Mouse (Mus musculus) left cerebral cortex, adult 9 months (tissue): ENCODE results near the gene Tfb1m.

Source experiments
- DNase-seq, 2 experiments: peaks; one replicate each; pipeline ENCODE4 v3.0.0; 2022; ENCODE audit warnings: low spot score in 2 of 2

Tfb1m gene

GRCm38 (mm10) chr17:3514316-3514715, 43.3 kb downstream of the Tfb1m start:
- DNase-seq = no peak

DNA sequence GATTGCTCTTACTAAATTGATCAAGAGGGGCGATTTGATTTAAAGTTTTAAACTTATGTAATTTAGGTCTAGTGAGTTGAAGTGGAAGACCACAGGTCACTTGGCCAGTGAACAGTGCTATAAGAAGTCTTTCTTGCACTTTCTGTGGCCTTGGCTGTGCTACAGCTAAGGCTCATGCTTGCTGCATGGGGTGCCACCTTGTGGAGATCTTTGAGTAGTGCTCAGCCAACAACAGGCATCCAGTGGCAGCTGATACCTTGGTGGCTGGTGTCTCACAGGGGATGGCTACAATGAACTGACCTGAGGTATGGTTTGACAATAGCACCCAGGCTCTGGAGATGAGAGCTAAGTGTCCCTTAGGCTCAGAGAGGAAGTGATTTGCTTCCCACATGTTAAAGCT, 47.7 kb downstream of the Tfb1m start:
- peak in 1 of 2 experiments; percentile 79 for DNase-seq

- no peak for DNase-seq
These were observed 51.1 kb downstream of the Tfb1m start for GRCm38 (mm10) chr17:3506508-3506907.

DNA sequence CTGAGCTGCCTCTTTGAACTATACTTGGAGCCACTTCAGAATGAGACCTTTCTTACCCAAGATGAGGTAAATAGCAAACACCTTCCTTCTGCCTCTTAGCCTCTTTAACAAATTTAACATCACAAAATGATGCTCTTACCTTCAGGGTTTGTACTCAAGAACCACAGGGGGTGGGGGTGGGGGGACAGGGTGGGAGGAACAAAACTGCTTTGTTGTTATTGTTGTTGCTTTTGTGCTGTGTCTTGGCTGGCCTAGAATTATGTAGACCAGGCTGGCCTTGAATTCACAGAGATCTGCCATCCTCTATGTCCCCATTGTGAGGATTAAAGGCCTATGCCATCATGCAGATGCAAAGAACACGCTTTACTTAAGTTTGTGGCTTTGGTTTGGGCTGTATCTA, 51.9 kb downstream of the Tfb1m start:
- DNase-seq = no peak

DNA sequence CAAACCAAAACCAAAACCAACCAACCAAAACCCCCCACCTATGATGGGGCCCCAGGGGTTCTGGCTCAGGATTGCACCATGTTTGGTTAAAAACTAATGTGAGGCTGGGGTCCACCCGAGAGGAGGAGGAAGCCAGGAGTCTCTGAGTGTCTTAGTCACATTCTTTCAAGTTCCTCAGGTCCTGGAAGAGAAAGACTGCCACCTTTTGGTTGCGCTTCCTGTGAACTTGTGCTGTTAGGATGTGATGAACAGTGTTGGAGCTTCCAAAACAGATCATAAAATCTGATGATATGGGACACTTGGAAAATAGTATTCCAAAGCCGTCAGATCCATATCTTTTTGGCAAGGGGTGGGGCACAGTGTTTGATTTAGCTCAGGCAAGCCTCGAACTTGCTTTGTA, 56.6 kb downstream of the Tfb1m start:
- no peak for DNase-seq

- peak in 1 of 2 experiments; percentile 44 for DNase-seq
These were observed 57.5 kb downstream of the Tfb1m start for GRCm38 (mm10) chr17:3500076-3500475.

- no peak for DNase-seq
These were observed 58.1 kb downstream of the Tfb1m start for GRCm38 (mm10) chr17:3499468-3499867.

- DNase-seq = peak in 1 of 2 experiments; percentile 54
These were observed 59.0 kb downstream of the Tfb1m start for GRCm38 (mm10) chr17:3498580-3498979.

- peak in 1 of 2 experiments; percentile 52 for DNase-seq
These were observed 59.5 kb downstream of the Tfb1m start for GRCm38 (mm10) chr17:3498086-3498485.

GRCm38 (mm10) chr17:3496080-3496479, 61.5 kb downstream of the Tfb1m start:
- DNase-seq = no peak

DNA sequence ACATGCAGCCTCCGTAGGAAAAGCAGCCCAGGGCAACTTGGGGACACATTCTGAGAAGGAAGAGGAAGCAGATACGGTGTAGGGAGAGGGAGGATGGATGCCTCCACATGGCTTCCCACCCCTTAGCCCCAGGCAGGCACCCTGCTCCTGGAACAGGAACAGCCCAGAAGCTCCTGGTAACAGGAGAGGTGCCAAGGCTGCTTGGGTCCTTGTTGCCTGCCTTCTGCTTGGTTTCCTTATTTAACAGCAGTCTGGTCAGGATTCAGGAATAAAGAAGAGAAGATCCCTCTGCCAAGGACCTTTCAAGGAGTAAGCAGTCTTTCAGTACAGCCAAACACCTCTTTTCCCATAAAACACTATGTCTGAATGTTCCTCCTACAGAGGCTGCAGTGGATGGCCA, 62.0 kb downstream of the Tfb1m start:
- DNase-seq = peak; percentile 53 to 70

- DNase-seq = no peak
These were observed 65.9 kb downstream of the Tfb1m start for GRCm38 (mm10) chr17:3491667-3492066.

- no peak for DNase-seq
These were observed 66.5 kb downstream of the Tfb1m start for GRCm38 (mm10) chr17:3491065-3491464.

DNA sequence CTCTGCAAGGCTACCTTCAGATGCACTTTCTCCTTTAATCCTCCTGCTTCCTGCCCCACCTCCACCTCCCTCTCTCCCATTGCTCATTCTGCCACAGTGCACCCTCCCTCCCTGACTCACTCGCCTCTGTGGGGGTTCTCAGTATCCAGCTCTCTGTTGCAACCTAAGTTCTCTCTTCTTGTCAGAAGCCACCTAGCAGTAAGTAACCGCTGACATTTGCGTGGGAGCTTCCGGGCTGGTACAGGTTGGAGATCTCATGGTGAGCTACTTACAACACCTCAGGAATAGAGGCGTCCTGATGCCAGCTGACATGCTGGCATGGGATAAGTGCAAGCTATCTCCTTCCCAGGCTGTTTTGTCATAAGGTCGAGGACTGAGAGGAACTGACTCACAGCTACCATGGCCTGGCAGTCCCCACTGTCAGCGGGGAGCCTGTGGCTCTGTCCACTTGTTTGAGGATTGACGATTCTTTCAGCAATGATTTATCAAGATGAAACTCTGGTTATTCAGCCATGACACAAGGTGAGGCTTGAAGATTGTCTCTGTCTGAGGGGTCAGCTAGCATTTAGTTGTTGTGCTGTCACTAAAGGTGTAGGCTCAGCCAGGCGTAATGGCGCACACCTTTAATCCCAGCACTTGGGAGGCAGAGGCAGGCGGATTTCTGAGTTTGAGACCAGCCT, 67.2 kb downstream of the Tfb1m start:
- peak in 1 of 2 experiments; percentile 63 for DNase-seq

DNA sequence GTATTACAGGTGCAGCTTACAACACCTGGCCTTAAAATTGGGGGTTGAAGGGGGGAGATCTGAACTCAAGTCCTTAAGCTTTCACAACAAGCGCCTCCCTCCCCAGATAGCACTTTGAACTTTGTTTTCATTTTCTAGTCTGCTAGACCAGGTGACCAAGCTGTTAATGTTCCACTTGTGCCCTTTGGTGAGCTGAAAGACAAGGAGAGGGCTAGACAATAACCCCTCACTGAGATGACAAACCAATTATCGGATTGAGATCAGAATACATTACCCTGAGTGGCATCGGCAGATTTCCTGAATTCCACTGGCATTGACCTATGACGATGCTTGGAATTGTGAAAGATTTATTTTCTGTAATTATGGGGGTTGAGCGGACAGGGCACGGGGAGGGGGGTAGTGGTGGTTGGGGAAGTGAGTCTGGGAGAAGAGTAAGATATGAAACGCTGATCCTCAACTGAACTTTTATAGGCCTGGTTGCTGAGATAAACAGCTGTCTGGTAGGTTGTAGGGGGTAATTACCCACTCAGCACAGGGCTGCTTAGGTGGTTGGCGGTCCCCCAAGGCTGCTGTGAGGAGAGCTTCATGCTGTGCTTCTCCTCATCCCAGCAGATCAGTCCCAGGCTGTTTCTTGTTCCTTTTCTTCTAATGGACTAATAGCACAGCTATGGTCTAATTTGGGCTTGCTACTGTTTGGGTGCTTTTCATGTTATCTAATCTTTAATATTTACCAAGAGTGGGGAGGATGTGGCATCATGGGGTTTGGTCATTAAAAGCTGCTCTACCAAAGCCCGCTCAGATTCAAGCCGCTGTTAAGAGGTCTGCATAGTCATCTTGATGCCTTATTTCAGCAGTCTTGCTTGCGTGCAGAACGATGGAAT, 69.6 kb downstream of the Tfb1m start:
- no peak for DNase-seq

- DNase-seq = no peak
These were observed 70.4 kb downstream of the Tfb1m start for GRCm38 (mm10) chr17:3487211-3487610.

GRCm38 (mm10) chr17:3485851-3486250, 71.7 kb downstream of the Tfb1m start:
- DNase-seq = peak in 1 of 2 experiments; percentile 52

- peak in 1 of 2 experiments; percentile 53 for DNase-seq
These were observed 74.5 kb downstream of the Tfb1m start for GRCm38 (mm10) chr17:3483091-3483490.

DNA sequence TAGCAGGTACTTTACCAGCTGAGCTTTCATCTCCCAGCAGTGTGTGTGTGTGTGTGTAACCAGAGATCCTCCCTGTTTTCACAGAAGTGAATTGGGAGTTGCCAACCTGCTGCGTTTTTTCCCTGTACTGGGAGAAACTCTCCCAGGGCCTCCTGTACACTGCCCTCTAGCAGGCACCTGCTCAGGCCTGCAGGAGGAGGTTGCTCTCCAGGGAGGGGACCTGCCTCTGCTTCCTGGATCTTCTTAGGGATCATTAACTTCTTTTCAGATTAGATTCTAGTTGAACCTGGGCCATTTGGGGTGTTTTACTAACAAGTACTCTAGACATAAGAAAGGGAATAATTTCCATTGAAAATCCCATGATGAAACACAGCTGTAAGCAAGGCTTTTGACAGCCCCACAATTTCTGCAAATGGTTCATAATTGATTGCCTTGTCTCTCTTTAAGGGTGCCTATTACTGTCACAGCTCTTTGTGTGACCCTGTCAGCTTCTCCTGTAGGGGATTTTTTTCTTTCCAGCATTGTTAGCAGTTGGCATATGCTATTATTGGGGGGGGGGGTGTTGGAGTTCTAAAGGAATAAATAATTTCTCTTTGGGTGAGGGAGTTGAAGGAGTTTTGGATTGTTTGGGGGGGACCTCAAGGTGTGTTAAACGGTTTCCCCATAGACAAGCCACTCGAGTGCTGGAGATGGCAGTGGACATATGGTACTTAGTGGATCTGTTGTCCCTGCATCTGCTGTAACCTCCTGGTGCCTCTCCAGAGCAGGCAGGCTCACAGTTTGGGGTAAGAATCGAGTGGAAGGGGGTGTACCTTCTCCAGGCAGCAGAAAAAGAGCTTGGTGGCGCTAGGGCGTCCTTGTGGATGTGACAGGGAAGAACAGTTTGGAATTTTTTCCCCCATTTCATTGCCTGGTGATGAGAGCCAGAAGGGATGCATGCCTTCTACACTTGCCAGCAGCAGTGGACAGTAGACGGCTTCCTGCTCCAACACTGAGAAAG, 75.7 kb downstream of the Tfb1m start:
- DNase-seq = peak; percentile 52 to 73

GRCm38 (mm10) chr17:3476546-3476945, 81.0 kb downstream of the Tfb1m start:
- DNase-seq = no peak

DNA sequence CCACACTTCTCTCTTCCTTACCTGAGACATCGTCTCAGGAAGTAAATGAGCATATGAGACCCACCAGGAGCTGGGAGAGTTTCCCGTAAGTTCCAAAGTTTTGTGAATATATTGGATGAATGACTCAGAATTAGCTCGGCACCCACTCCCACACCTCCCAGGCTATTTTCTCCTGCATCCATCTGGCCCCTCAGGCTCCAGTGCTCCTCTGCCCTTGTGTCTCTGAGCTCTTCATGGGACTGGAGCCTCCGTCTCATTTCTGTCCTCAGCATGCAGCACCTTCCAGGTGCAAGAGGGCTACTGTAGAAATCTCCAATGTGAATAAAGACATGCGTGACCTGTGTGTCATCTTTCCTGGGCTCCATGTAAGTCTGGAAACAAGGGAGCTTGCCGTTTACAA, 85.6 kb downstream of the Tfb1m start:
- DNase-seq = peak in 1 of 2 experiments; percentile 64
